Mouse (Mus musculus) adrenal gland, adult 18-20 months (tissue): Measurements from ENCODE around the gene Olfr315. TPM values are rescaled to one million over a fixed set of nuclear protein-coding genes. Genes with fewer than 3 reads are reported as not detected.
"Not testable (repeated sequence)": the region's sequence is repeated elsewhere in the genome, so short reads cannot be mapped to it uniquely, and the experiment has no call there.

ENCODE experiments used
- DNase-seq, 2 experiments: peaks; one replicate each; pipeline ENCODE4 v3.0.0; 2021 to 2022; ENCODE audit warnings: low spot score in 2 of 2
- long read RNA-seq, 2 experiments: library from polyadenylated mRNA; stranded (forward); transcript quantifications; one replicate each; pipeline ENCODE4 v2.0.0; 2021
- total RNA-seq, 2 experiments: library from RNA; stranded (reverse); gene quantifications; 1 replicate in 1 of 2; 2 replicates in 1 of 2; pipeline ENCODE4 v1.2.3; 2021

Olfr315 gene
- total RNA-seq = not detected
- long read RNA-seq, experiment 1 = 0 reads
- long read RNA-seq, experiment 2 = 0 reads

GRCm38 (mm10) chr11:58772888-58773287 lies at the start of gene Olfr315:
Gene Olfr315, plus strand, starts transcription at chr11:58773188.
- no peak for DNase-seq

DNA sequence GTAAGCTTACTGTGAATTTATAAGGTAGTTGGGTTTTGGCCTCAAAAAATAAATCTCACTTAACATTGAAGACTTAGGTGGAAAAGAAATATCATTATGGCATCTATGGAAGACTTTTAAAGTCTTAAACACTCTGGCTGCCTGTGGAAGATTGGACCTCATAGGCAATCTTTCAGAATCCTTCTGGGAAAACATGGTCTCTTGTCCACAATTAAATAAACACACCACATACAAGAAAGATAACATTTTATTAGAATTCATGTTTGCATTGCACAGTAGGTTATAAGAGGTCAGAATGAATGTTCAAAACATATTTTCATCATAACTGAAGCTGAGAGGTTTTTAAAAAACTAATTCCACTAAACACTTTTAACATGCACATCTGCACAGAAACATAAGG lies 49.1 kb upstream of the Olfr315 start, which contains the start of gene Olfr318:
Gene Olfr318, minus strand, starts transcription at position 101 of the 400 bp plus-strand sequence.
- DNase-seq = no peak

DNA sequence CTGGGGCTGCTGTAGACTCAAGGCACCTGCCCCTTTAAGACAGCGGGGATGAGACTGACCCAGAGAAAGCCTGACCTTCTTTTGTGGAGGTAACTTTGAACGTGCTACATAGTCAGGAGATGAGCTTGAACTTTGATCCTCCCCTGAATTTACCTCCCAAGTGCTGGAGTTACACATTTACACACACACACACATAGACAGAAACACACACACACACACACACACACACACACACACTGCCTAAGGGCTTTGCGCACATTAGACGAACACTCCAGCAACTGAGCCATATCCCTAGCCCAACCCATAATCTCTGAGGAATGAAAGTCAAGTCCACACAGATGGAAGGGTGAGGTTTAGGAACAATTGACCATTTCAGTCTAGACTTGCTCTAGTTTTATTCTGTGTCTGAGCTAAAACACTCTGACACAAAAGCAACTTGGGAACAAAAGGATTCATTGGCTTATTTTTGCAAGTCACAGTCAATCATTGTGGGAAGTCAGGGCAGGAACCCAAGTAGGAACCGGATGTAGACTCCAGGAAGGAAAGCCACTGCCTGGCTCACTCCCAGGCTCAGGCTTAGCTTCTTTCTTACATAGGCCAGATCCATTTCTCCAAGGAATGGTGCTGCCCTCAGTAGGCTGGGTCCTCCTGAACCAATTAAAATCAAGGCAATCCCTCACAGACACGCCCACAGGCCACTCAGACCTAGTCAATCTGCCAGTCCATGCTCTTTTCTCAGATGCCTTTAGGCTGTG lies 44.9 kb upstream of the Olfr315 start:
- not testable (repeated sequence) for DNase-seq

DNA sequence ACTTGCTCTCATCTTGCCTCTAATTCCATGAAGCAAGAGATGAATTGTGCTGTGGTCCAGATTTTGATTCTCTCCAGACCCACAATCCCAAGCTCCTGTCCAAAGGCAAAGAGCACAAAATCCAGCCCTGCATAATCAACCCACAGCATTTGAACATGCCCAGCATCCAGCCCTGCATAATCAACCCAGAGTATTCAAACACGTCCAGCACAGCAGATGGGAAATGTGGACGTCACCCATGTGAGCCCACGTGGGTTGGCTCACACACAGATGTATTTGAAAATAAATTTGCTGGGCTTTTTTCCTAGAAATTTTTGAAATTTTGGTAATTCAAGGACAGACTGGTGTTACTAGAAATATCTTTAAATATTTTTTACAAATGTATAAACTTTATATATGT lies 39.6 kb upstream of the Olfr315 start:
- no peak for DNase-seq

- DNase-seq = no peak
Observed at GRCm38 (mm10) chr11:58738792-58739262, 34.2 kb upstream of the Olfr315 start, which contains the start of gene Olfr317. Gene Olfr317, minus strand, starts transcription at chr11:58739212.

- not testable (repeated sequence) for DNase-seq
Observed at GRCm38 (mm10) chr11:58751096-58751495, 21.9 kb upstream of the Olfr315 start.

GRCm38 (mm10) chr11:58752434-58752833 lies 20.6 kb upstream of the Olfr315 start, which contains the start of gene Olfr316:
Gene Olfr316, plus strand, starts transcription at chr11:58752734.
- no peak for DNase-seq

GRCm38 (mm10) chr11:58782480-58783089 lies 9.6 kb downstream of the Olfr315 start, which contains the start of gene Olfr314:
Gene Olfr314, plus strand, starts transcription at chr11:58782952.
- DNase-seq = no peak

GRCm38 (mm10) chr11:58784182-58784581 lies 11.2 kb downstream of the Olfr315 start:
- DNase-seq = no peak

DNA sequence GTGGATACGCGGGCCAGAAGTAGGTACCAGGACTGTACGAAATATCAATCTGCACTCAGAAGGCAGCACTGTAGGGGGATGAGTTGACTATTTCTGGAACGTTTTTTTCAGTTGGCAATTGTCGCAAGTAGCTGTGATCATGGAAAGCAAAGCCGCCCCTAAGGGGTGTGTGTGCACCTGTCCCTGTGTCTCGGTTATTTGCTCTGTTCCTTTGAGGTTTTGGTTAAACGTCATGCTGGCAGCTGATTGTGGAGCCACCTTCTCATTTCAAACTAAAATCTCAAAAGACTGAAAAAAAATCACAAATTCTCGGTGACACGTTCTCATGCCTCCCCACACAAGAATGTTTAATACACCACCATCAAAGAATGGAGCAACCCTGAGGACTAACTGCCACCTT lies 14.7 kb downstream of the Olfr315 start:
- DNase-seq = no peak

DNA sequence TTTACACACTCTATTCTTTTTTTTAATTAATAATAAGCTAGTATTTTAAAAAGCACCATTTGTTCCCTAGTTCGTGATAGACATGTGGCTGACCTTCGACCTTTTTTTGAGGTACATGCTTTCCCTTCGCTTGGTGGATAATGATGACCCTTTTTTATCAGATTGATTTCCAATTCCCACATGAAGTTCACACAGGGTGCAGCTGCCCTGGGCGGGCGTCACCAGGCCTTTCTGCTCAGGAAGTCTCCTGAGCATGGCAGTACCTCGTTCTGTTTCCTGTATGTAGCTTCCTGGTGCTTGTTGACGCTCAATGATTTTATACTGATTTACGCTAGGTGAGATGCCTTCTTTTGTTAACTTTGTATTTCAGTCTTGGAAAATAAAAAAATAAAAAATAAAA lies 15.4 kb downstream of the Olfr315 start:
- DNase-seq = no peak

DNA sequence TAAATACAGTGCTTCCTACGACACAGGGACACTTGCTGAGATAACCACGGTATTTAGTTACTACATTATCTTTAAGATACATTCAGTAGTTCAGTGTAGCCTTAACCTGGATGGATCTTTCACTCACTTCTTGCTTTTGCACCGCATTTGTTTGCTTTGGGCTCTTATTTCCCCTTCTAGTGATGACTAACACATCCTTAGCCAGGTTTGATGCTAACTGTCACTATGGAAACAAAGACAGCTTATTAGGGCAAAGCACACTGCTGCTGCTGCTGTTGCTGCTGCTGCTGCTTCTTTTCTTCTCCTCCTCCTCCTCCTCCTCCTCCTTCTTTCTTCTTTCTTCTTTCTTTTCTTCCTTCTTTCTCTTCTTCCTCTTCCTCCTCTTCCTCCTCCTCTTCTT lies 16.5 kb downstream of the Olfr315 start:
- no peak for DNase-seq

DNA sequence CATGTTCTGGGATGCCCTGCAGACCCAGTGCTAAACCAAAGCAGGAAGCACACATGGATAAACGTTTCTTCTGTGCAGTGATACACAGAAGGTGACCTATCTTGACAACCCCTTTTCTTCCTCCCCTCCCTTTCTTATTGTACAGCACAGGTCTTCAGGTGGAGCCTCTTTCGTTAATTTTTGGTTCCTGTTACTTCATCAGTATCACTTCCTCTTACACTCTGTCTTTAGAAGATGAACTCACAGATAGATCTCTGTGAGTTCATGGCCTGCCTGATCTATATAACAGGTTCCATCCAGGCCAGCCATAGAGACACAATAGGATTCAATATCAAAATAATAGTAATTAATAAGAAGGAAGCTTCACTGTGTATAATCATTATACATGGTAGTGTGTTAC lies 17.1 kb downstream of the Olfr315 start:
- no peak for DNase-seq

- no peak for DNase-seq
Observed at GRCm38 (mm10) chr11:58790646-58791045, 17.7 kb downstream of the Olfr315 start.

GRCm38 (mm10) chr11:58795856-58796255 lies 22.9 kb downstream of the Olfr315 start:
- no peak for DNase-seq

- DNase-seq = no peak
Observed at GRCm38 (mm10) chr11:58796850-58797249, 23.9 kb downstream of the Olfr315 start.

DNA sequence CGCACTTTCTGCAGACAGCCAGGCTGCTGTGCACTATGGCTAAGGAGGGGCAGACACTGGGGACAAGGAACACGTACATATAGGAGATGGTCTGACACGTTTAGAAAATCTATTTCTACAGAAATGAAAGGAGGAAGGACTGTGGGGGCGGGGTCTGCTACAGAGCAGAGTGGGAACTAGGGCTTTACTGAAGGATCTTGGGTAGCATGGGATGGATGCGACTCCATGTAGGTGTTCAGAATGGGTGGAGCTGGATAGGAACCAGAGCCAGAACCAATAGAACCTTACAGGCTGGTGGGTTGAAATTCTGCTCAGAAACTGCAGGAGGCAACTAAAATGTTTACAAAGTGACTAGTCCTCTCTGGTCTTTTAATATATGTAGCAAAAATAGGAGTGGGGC lies 26.8 kb downstream of the Olfr315 start:
- DNase-seq = no peak

- DNase-seq = no peak
Observed at GRCm38 (mm10) chr11:58801558-58802228, 28.7 kb downstream of the Olfr315 start, which contains the start of gene Fam183b. Gene Fam183b, minus strand, starts transcription at chr11:58801960.

GRCm38 (mm10) chr11:58803871-58804270 lies 30.9 kb downstream of the Olfr315 start:
- no peak for DNase-seq

DNA sequence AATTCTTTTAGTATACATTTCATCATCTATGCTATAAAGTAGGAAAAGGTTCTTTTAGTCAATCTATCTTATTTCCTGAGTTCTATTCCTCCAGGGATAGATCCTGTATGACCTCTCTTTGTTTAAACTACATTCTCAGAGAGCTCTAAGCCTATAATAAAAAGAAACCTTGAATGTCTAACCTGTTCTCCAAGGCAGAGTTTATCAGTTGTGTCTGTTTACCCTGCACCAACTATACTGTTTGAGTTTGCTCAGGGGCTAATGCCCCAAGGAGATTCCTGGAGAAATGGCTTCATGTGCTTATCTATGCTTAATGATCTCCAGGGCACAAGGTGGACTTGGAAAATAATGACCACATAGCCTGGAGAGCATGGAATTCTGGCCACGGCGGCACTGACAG lies 31.4 kb downstream of the Olfr315 start:
- no peak for DNase-seq

DNA sequence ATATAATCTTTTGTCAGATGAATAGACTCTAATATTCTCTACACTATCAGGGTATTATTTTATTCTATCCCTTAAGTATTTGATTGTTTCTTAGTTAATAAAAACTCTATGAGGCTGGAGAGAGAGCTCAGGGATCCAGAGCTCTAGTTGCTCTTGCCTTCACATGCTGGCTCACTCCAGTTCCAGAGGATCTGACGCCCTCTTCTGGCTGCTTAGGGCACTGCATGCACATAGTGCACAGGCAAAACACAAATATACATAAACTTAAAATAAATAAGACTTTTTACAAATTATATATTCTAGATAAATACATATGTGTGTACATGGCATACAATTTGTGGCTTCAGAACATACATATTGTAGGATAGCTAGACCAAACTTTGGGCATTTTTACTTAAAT lies 39.0 kb downstream of the Olfr315 start:
- no peak for DNase-seq

- DNase-seq = not testable (repeated sequence)
Observed at GRCm38 (mm10) chr11:58814700-58815099, 41.7 kb downstream of the Olfr315 start, which contains the start of gene Olfr313. Gene Olfr313, plus strand, starts transcription at chr11:58815000.
